Mouse (Mus musculus) CH12.LX (cell line): ENCODE measurements at regions not wholly inside any gene's neighbourhood (a gene's known extent, or its start where the extent isn't known, plus 50 kb on each side); places are given as distances from the start of the nearest gene placed in this dataset.

Experiments used
- CHD2 ChIP-seq: IDR thresholded peaks from 2 replicates; pipeline ENCODE4 v1.6.1; 2011; ENCODE audit warnings: low read length, improper control_type of control experiment
- CTCF ChIP-seq, 2 experiments: IDR thresholded peaks in 1 of 2; conservative IDR thresholded peaks in 1 of 2; 2 replicates each; pipeline ENCODE4 v1.5.1; 2011 to 2012; ENCODE audit warnings: low read depth in 2 of 2, low read length in 2 of 2, improper control_type of control experiment in 1 of 2, inconsistent platforms in 1 of 2, mild to moderate bottlenecking in 1 of 2, moderate library complexity in 1 of 2
- IRF4 ChIP-seq: IDR thresholded peaks from 2 replicates; pipeline ENCODE4 v1.6.1; 2014; ENCODE audit warnings: low read depth, mild to moderate bottlenecking, inconsistent platforms, low read length, improper control_type of control experiment
- ZNF384 ChIP-seq: IDR thresholded peaks from 2 replicates; pipeline ENCODE4 v1.6.1; 2012; ENCODE audit warnings: low read depth, low read length, improper control_type of control experiment, inconsistent platforms

- TF ChIP-seq CHD2 (no peak), ZNF384 (no peak), CTCF (conservative IDR thresholded peaks at IDR 0.05 in 1 of 2, IDR thresholded peaks at IDR 0.05 in 1 of 2; ENCODE audit: low read depth in 2 of 2, low read length in 2 of 2) (no peak), IRF4 (no peak)
Measured at GRCm38 (mm10) chr13:72209518-72209917, 246.0 kb upstream of the Irx1 start.
